Mouse (Mus musculus) Patski (cell line): ENCODE measurements around the gene Polr2i. TPM values are rescaled to one million over a fixed set of nuclear protein-coding genes. Genes with fewer than 3 reads are reported as not detected.

ENCODE experiments used
- ATAC-seq: fragments of 100-300 bp; one replicate; pipeline ENCODE4 v1.8.0; 2021
- CTCF ChIA-PET: fragments of 350-600 bp; sonication (Branson Sonifier 250); formaldehyde crosslinking; loops from one replicate; lab custom pipeline; 2022; ENCODE audit warnings: inconsistent platforms; lab: Charles Lee
- POLR2A ChIA-PET: fragments of 350-600 bp; sonication (Branson Sonifier 250); formaldehyde crosslinking; loops from one replicate; lab custom pipeline; 2022; ENCODE audit warnings: antibody characterized with exemption, inconsistent platforms; lab: Charles Lee
- DNase-seq: peaks from one replicate; pipeline ENCODE4 v3.0.0-alpha.2; 2011; ENCODE audit warnings: low read depth, low spot score
- H3K27me3 ChIP-seq: fragments of 371-371 bp; one replicate; pipeline ENCODE4 v1.5.1; 2021
- CTCF ChIP-seq: fragments of 100-300 bp; IDR thresholded peaks from one replicate; pipeline ENCODE4 v1.5.1; 2021
- in situ Hi-C: fragments of 300-500 bp; cut with MboI; formaldehyde crosslinking; loops from 3 replicates; pipeline ENCODE4 v1.11.1; 2018; ENCODE audit warnings: low pct_unique_long_range_greater_than_20kb, mixed read lengths
- polyA plus RNA-seq: library from polyadenylated mRNA; unstranded; gene quantifications from one replicate; pipeline ENCODE4 v1.2.3, GENCODE M21; 2021

Gene Polr2i
- polyA plus RNA-seq, 1 experiment from 2014 or later: 79.3 TPM

DNA sequence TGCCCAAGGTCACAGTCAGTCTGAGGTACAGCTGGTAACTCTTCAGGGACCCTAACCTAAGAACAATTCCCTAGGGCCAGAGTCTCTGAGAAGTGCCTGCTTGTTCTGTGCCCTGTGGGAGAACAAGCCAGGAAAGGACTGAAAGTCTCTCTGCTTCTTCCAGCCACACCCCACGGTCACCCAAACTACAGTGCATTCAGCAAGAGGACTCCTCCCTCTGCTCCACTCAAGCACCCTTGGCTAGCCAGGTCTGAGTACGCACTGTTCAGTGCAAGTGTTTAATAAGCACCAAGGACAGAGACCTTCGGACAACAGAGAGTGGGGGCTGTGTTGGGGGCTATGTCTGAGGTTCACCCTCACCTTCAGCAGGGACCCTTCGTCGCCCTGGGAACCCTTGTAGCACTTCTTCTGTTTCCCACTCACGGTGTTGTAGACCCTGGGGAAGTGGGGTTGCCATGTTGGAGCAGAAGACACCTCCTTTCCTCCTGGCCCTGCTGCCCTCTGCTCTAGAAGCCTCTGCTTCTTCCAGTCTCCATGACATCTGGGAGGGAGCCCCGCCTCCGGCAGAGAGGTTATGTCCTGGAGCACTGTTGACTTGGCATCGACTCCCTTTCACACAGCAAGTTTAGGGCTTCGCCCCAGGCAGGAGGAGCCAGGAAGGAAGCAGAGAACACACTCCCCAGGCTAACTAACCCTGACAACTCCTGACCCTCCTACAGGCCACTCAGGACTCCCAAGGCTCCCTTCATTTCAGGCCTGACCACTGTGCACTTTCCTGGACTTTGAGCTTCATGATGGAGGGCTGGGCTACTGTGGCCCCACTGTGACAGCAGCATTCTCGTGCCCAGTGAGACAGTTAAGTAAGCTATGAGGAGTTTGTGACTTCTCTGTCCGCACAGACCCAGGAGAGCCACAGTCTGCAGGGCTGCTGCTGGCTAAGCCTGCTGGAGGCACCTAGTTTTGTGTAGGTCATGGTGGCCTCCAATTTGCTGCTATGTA is 20.5 kb downstream of the Polr2i start:
- in situ Hi-C loops: no loop called here
- ATAC-seq: no peak
- H3K27me3 ChIP-seq: no peaks in the 10 kb centered on the region
- no peak for DNase-seq
- ChIA-PET POLR2A (no interaction called here), CTCF (interaction anchor here (1.7 kb wide), 1 partner anchor 22 kb away, joined by 4 read pairs; no protein-coding TSS in a partner anchor)
- TF ChIP-seq CTCF: no peak

DNA sequence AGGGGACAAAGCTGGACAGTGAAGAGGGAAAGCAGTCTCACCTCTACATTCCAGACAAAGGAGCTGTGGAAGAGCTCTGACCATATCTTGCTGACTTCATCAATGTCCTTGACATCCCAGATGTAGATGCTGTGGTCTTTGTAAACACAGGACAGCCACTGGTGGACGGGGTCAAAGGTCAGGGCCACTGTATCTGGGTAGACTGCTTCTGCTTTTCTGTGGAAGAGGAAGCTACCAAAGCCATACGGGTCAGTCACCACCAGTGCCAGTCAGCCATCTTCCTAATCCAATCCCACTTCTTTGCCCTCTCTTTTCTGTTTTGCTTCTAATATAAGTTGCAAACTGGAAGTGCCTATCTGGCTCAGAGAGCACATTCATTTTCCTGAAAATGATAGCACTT is 33.3 kb downstream of the Polr2i start:
- TF ChIP-seq CTCF: no peak
- H3K27me3 ChIP-seq: no peaks in the 10 kb centered on the region
- CTCF ChIA-PET: interaction anchor here (1.6 kb wide), 1 partner anchor 10 kb away, joined by 4 read pairs; no protein-coding TSS in a partner anchor
- in situ Hi-C loops: no loop called here
- no peak for DNase-seq
- ATAC-seq: no peak
- POLR2A ChIA-PET: no interaction called here

- ChIA-PET CTCF (interaction anchor here (1.6 kb wide), 1 partner anchor 9 kb away, joined by 4 read pairs; no protein-coding TSS in a partner anchor), POLR2A (no interaction called here)
- H3K27me3 ChIP-seq: no peaks in the 10 kb centered on the region
- no peak for DNase-seq
- TF ChIP-seq CTCF: no peak
- ATAC-seq: no peak
- in situ Hi-C loops: no loop called here
Measured at GRCm38 (mm10) chr7:30265531-30265930, 33.8 kb downstream of the Polr2i start.

DNA sequence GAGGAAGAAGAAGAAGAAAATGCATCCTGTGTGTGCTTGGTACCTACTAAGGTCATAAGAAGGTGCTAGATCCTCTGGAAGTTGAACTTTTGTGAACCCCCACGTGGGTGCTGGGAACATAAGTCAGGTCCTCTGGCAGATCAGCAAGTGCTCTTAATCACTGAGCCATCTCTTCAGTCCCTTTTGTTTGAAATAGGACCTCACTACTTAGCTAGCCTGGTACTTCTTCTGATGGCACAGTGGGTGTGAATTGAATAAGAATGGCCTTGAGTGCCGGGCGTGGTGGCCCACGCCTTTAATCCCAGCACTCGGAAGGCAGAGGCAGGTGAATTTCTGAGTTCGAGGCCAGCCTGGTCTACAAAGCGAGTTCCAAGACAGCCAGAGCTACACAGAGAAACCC is 34.2 kb downstream of the Polr2i start:
- CTCF ChIA-PET: interaction anchor here (1.6 kb wide), 1 partner anchor 9 kb away, joined by 4 read pairs; no protein-coding TSS in a partner anchor
- no peak for TF ChIP-seq CTCF
- H3K27me3 ChIP-seq: no peaks in the 10 kb centered on the region
- POLR2A ChIA-PET: no interaction called here
- ATAC-seq: no peak
- no peak for DNase-seq
- in situ Hi-C loops: no loop called here

GRCm38 (mm10) chr7:30266780-30267179 is 35.0 kb downstream of the Polr2i start:
- in situ Hi-C loops: no loop called here
- TF ChIP-seq CTCF: no peak
- H3K27me3 ChIP-seq: no peaks in the 10 kb centered on the region
- ChIA-PET CTCF (no interaction called here), POLR2A (interaction anchor here (1.1 kb wide), 1 partner anchor 9 kb away, joined by 3 read pairs; no protein-coding TSS in a partner anchor)
- ATAC-seq (no peak), DNase-seq (no peak)

GRCm38 (mm10) chr7:30269641-30270040 is 37.9 kb downstream of the Polr2i start:
- ChIA-PET CTCF (no interaction called here), POLR2A (no interaction called here)
- in situ Hi-C loops: no loop called here
- DNase-seq: no peak
- no peak for ATAC-seq
- H3K27me3 ChIP-seq: no peaks in the 10 kb centered on the region
- TF ChIP-seq CTCF: no peak

DNA sequence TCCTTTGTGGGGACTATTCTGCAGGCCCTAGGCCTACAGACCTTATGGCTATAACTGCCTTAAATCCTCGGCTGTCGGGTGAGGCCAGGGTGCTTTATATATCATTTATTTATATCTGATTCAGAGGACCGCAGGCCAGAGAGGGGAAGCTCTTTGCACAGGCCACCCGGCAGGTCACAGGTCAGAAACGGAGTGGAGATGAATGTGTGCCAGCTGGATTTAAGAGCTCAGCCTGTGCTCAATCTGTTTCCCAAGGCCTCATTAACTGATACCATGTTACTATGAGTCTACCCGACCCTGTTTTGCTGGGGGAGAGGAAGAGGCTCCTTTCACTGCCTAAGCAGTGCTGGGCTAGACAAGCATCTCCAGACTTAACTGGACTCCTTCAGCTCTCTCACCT is 42.6 kb downstream of the Polr2i start:
- POLR2A ChIA-PET: no interaction called here
- CTCF ChIA-PET: interaction anchor here (1.1 to 4.3 kb wide), 4 partner anchors 9 to 26 kb away, joined by 4 to 12 read pairs (median 6); no protein-coding TSS in a partner anchor
- no peaks in the 10 kb centered on the region for H3K27me3 ChIP-seq
- TF ChIP-seq CTCF: no peak
- ATAC-seq (no peak), DNase-seq (no peak)
- in situ Hi-C loops: no loop called here

DNA sequence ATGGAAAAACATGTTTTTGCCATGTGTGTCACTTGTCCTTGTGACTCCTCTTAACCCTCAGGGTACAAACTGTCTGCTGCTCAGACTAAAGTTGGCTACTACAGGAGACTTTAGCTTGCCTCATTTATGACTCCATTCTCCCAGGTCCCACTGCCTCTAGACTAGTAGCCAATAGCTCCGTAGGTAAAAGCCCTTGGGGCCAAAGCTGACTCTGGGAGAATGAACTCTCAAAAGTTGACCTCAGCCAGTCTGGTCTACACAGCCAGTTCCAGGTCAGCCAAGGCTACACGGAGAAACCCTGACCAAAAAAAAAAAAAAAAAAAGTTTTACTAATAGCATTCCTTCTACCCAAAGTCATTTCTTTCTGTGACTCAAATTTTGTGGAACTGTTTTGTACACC is 47.2 kb downstream of the Polr2i start:
- ATAC-seq (no peak), DNase-seq (no peak)
- POLR2A ChIA-PET: no interaction called here
- in situ Hi-C loops: no loop called here
- H3K27me3 ChIP-seq: no peaks in the 10 kb centered on the region
- CTCF ChIA-PET: interaction anchor here (0.8 kb wide), 1 partner anchor 10 kb away, joined by 3 read pairs; no protein-coding TSS in a partner anchor
- no peak for TF ChIP-seq CTCF

DNA sequence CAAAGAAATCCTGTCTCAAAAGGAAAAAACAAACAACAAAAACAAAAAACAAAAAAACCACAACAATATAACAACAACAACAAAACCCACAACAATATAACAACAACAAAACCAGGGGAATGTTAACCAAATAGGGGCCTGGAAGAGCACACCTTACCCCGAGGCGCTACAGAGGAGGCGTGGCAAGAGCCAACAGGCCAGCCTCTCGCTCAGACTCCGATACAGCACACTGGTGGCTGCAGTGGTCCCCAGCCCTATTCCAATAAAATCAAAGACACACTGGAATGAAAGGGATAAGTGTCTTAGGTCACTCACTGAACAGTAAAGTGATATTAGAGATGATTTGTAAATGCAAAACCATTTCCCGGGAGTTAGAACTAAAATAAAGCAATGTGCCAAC is 47.8 kb downstream of the Polr2i start:
- ATAC-seq (peak; percentile 42), DNase-seq (no peak)
- in situ Hi-C loops: no loop called here
- ChIA-PET CTCF (interaction anchor here (1.5 kb wide), 1 partner anchor 21 kb away, joined by 4 read pairs; no protein-coding TSS in a partner anchor), POLR2A (no interaction called here)
- H3K27me3 ChIP-seq: no peaks in the 10 kb centered on the region
- TF ChIP-seq CTCF: no peak

DNA sequence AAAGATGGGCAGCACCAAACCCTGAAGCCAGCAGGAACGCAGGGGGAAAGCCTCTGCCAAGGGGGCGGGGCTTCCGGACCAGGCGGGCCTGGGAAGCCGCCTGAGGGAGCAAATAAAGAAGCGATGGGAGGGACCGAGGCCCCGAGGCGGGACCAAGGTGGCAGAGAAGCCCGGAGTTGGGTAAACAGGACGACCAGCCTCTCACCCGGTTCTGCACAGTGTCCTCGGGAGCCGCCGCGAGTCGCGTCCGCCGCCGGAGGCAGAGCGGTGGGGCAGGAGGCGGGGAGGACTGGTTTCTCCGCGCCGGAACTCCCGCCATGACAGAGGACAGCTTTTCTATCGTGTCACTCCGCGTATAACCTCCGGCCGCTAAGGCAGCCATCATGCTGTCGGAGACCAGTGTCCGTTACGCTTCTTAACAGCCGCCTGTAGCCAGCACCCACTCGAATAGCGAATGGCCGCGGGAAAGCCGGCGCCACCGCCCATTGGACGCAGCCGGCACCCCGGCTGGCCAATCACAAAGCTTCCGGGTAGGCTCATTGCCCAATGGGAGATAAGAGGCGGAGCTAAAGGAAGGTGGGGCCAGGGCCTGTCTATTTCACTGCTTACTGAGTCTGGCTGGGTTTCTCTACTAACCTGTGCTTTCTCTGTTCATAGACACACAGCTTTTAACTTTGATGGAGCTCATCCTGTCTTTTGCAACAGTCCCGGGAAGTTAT is 48.4 kb downstream of the Polr2i start, which contains the start of the genes Thap8 and Wdr62:
Thap8 (plus strand) TSS at position 144 of the 719 bp plus-strand sequence.
Wdr62 (minus strand) TSS at position 469 of the 719 bp plus-strand sequence.
- DNase-seq (peak; percentile 75), ATAC-seq (peak; percentile 83)
- in situ Hi-C loops: no loop called here
- no peak for TF ChIP-seq CTCF
- ChIA-PET CTCF (interaction anchor here (1.0 to 1.5 kb wide), 3 partner anchors 20 to 63 kb away, joined by 3 to 4 read pairs (median 3); partner anchors contain the start of genes Polr2i and Tbcb), POLR2A (interaction anchor here (0.7 kb wide), 1 partner anchor 223 kb away, joined by 3 read pairs; no protein-coding TSS in a partner anchor)
- H3K27me3 ChIP-seq: no peaks in the 10 kb centered on the region
